Mouse (Mus musculus): ENCODE data around the gene Vav1. TPM values are rescaled to one million over a fixed set of nuclear protein-coding genes. Genes with fewer than 3 reads are reported as not detected.

The Vav1 gene
- total and polyA plus RNA-seq, 3 experiments: 86.7 to 99.6 TPM; not detected in 1

DNA sequence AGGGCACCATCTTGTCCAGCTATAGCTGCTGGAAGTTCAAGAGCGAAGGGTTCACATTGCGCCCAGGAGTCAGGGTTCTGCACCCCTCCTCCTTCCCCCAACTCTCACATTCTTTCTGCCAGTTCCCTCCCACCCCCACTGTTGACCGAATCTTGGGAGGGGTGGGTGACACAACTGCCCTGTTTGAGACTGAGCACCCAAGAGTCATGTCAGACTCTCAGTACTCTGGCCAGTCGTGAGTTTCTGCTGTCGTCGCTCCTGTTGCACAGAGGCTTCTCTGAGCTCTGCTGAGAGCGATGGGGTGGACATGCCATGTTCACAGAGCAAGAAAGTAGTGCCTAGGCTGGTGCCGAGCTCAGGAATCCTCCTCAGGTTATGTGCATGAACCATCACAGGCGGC, 60.4 kb downstream of the Vav1 start:
- H3K9me3 ChIP-seq (replicated peaks; ENCODE audit: insufficient read depth, low read length): no peaks in the 10 kb centered on the region
- H3K4me1 ChIP-seq (ENCODE audit: control insufficient read depth in 1 of 2, insufficient read depth in 2 of 2, low read length in 2 of 2): peaks cover 0 to 16% of the 10 kb centered on the region in 2 experiments; a peak in 3 of 4 replicates
- no peaks in the 10 kb centered on the region; the same call in 1 of the 2 replicates for H3K79me2 ChIP-seq (ENCODE audit: control insufficient read depth, insufficient read depth, low read length, poor library complexity)
- H3K36me3 ChIP-seq (ENCODE audit: control insufficient read depth in 1 of 2, insufficient read depth in 2 of 2, low read length in 2 of 2): peaks cover 0 to 3% of the 10 kb centered on the region in 2 experiments; a peak in 2 of 4 replicates
- no peak for TF ChIP-seq CHD1 (IDR thresholded peaks at IDR 0.05; ENCODE audit: low read depth, low read length)
- TF ChIP-seq GATA1 (IDR thresholded peaks at IDR 0.05; ENCODE audit: low read depth, low read length): no peak
- no peak for TF ChIP-seq ZNF384 (IDR thresholded peaks at IDR 0.05; ENCODE audit: low read depth, low read length)
- TF ChIP-seq ZMIZ1 (IDR thresholded peaks at IDR 0.05; ENCODE audit: low read depth, low read length): no peak
- no peak for TF ChIP-seq EP300 (IDR thresholded peaks at IDR 0.05; ENCODE audit: low read depth in 1 of 2, low read length in 2 of 2)
- TF ChIP-seq TCF12 (IDR thresholded peaks at IDR 0.05; ENCODE audit: low read depth, low read length): no peak
- TF ChIP-seq BHLHE40 (IDR thresholded peaks at IDR 0.05; ENCODE audit: borderline replicate concordance, low read depth, low read length): no peak
- no peak for TF ChIP-seq POLR2AphosphoS5 (IDR thresholded peaks at IDR 0.05; ENCODE audit: borderline replicate concordance, low read depth, low read length)
- no peak for TF ChIP-seq MAZ (IDR thresholded peaks at IDR 0.05; ENCODE audit: low read depth, low read length)
- TF ChIP-seq UBTF (IDR thresholded peaks at IDR 0.05; ENCODE audit: borderline replicate concordance, insufficient read depth, low read depth, low read length): no peak
- TF ChIP-seq SMC3 (IDR thresholded peaks at IDR 0.05; ENCODE audit: low read depth, low read length): no peak
- no peak for TF ChIP-seq KAT2A (conservative IDR thresholded peaks at IDR 0.05; ENCODE audit: low read depth, low read length)
- TF ChIP-seq JUND (IDR thresholded peaks at IDR 0.05; ENCODE audit: low read depth, low read length): no peak
- no peak for TF ChIP-seq MYC (IDR thresholded peaks at IDR 0.05; ENCODE audit: low read depth, low read length)
- no peak for TF ChIP-seq ELF1 (IDR thresholded peaks at IDR 0.05; ENCODE audit: low read depth, low read length)
- no peak for TF ChIP-seq MEF2A (IDR thresholded peaks at IDR 0.05; ENCODE audit: extremely low read depth, insufficient replicate concordance, low read depth, low read length, poor library complexity, severe bottlenecking)
- TF ChIP-seq RCOR1 (IDR thresholded peaks at IDR 0.05; ENCODE audit: low read depth, low read length): no peak
- no peak for TF ChIP-seq POLR2A (IDR thresholded peaks at IDR 0.05; ENCODE audit: control insufficient read depth in 1 of 2, insufficient read depth in 1 of 2, low read depth in 1 of 2, low read length in 2 of 2, poor library complexity in 1 of 2)
- no peak overlapping the region for H3K27ac ChIP-seq (ENCODE audit: control insufficient read depth, low read depth, low read length)
- H3K27me3 ChIP-seq (ENCODE audit: control insufficient read depth in 1 of 2, insufficient read depth in 2 of 2, low read length in 2 of 2): no peaks in the 10 kb centered on the region
- no peak overlapping the region for H3K4me3 ChIP-seq (ENCODE audit: control insufficient read depth in 1 of 2, insufficient read depth in 1 of 2, low read depth in 2 of 2, low read length in 2 of 2)
- no peak for DNase-seq (ENCODE audit: low read depth, low spot score)
- no peak overlapping the region for H3K9ac ChIP-seq (ENCODE audit: control insufficient read depth, low read depth, low read length, poor library complexity, severe bottlenecking)

DNA sequence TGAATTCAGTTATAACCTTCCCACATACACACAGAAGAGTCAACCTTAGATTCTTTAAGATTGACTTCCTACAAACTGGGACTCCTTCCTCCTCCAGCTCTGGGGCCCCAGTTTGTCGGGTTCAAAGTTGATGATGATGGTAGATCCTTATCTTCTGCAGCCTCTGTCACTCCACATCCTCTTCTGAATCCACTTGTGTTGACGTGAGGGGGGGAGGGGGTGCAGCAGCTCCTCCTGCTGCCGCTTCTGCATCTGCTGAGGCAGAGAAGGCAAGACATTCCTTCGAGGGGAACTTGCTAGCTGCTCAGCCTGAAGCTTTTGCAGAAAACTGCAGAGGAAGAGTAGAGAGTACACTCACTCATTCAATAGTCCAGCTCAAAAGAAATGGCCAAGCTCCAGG, 62.7 kb downstream of the Vav1 start:
- Histone ChIP-seq H3K36me3 (ENCODE audit: control insufficient read depth in 1 of 2, insufficient read depth in 2 of 2, low read length in 2 of 2) (peaks cover 0 to 3% of the 10 kb centered on the region in 2 experiments; a peak in 2 of 4 replicates), H3K4me1 (ENCODE audit: control insufficient read depth in 1 of 2, insufficient read depth in 2 of 2, low read length in 2 of 2) (peaks cover 0 to 16% of the 10 kb centered on the region in 2 experiments; a peak in 3 of 4 replicates), H3K9me3 (replicated peaks; ENCODE audit: insufficient read depth, low read length) (no peaks in the 10 kb centered on the region), H3K27me3 (ENCODE audit: control insufficient read depth in 1 of 2, insufficient read depth in 2 of 2, low read length in 2 of 2) (no peaks in the 10 kb centered on the region), H3K9ac (ENCODE audit: control insufficient read depth, low read depth, low read length, poor library complexity, severe bottlenecking) (no peak overlapping the region), H3K4me3 (ENCODE audit: control insufficient read depth in 1 of 2, insufficient read depth in 1 of 2, low read depth in 2 of 2, low read length in 2 of 2) (no peak overlapping the region), H3K79me2 (ENCODE audit: control insufficient read depth, insufficient read depth, low read length, poor library complexity) (no peaks in the 10 kb centered on the region), H3K27ac (ENCODE audit: control insufficient read depth, low read depth, low read length) (no peak overlapping the region)
- TF ChIP-seq SIN3A (IDR thresholded peaks at IDR 0.05; ENCODE audit: low read length) (no peak), MAX (IDR thresholded peaks at IDR 0.05; ENCODE audit: low read length) (no peak), GATA1 (IDR thresholded peaks at IDR 0.05; ENCODE audit: low read depth, low read length) (0 out of 2 replicates have a peak, but pooled peaks have one; percentile 2)
- no peak for DNase-seq (ENCODE audit: low read depth, low spot score)

All from MEL (cell line).